Mouse (Mus musculus) bone marrow, adult 2 months (tissue): ENCODE results near the gene Slc9a8.

ENCODE experiments used
- CTCF ChIP-seq: fragments of 200-500 bp; IDR thresholded peaks from 2 replicates; pipeline ENCODE4 v1.5.1; 2011; ENCODE audit warnings: low read length, control low read depth; ENCODE audit not compliant: control insufficient read depth, insufficient read depth
- POLR2A ChIP-seq: fragments of 200-500 bp; IDR thresholded peaks from 2 replicates; pipeline ENCODE4 v1.6.1; 2011; ENCODE audit warnings: low read depth, mild to moderate bottlenecking, control low read depth, low read length, borderline replicate concordance; ENCODE audit not compliant: control insufficient read depth

DNA sequence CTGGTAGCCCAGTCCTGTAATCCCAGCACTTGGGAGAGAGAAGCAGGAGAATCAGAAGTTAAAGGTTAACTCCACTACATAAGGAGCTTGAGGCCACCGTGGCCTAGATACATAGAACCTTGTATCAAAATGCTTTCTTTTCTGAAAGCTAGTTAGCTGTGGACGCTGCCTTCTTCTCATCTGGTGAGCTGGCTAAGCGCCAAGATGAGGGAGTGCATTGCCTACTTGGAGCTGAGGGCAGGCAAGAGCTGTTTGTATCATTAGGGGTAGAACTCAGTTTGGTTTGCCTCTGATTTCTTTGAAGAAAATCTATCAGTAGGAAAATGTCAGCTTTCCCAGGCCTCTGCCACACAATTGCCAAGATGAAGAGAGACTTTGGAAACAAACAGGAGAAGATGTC, 32.3 kb downstream of the Slc9a8 start:
- TF ChIP-seq POLR2A: no peak
- no peak for TF ChIP-seq CTCF
